Mouse (Mus musculus) myocyte (in vitro differentiated cells): ENCODE data around the gene Sumo1.

Experiments
- E2F4 ChIP-seq: IDR thresholded peaks from one replicate; pipeline ENCODE4 v1.6.1; 2011; ENCODE audit warnings: mild to moderate bottlenecking, control low read depth, moderate library complexity; ENCODE audit not compliant: insufficient read depth
- MAX ChIP-seq: IDR thresholded peaks from one replicate; pipeline ENCODE4 v1.6.1; 2011; ENCODE audit warnings: low read depth, mild to moderate bottlenecking, control low read depth
- MYOD1 ChIP-seq, 3 experiments: IDR thresholded peaks; one replicate each; pipeline ENCODE4 v1.6.1; 2011; ENCODE audit warnings: control low read depth in 2 of 3, low read depth in 2 of 3, mild to moderate bottlenecking in 2 of 3, moderate library complexity in 1 of 3; ENCODE audit not compliant: insufficient read length in 2 of 3, control insufficient read depth in 1 of 3
- MYOG ChIP-seq, 3 experiments: IDR thresholded peaks; one replicate each; pipeline ENCODE4 v1.6.1; 2011; ENCODE audit warnings: control low read depth in 2 of 3, low read depth in 2 of 3, mild to moderate bottlenecking in 2 of 3; ENCODE audit not compliant: insufficient read length in 2 of 3, control insufficient read depth in 1 of 3, insufficient read depth in 1 of 3
- POLR2A ChIP-seq: IDR thresholded peaks from one replicate; pipeline ENCODE4 v1.6.1; 2011; ENCODE audit warnings: low read depth, mild to moderate bottlenecking, control low read depth, moderate library complexity; ENCODE audit not compliant: insufficient read length
- POLR2AphosphoS2 ChIP-seq: IDR thresholded peaks from one replicate; pipeline ENCODE4 v1.6.1; 2011; ENCODE audit warnings: low read depth, control low read depth; ENCODE audit not compliant: insufficient read length
- SRF ChIP-seq: IDR thresholded peaks from one replicate; pipeline ENCODE4 v1.6.1; 2011; ENCODE audit warnings: low read depth; ENCODE audit not compliant: control insufficient read depth, insufficient read length
- TCF12 ChIP-seq: IDR thresholded peaks from one replicate; pipeline ENCODE4 v1.6.1; 2011; ENCODE audit warnings: mild to moderate bottlenecking, control low read depth; ENCODE audit not compliant: poor library complexity, insufficient read depth, severe bottlenecking
- USF1 ChIP-seq: IDR thresholded peaks from one replicate; pipeline ENCODE4 v1.6.1; 2011; ENCODE audit warnings: low read depth, mild to moderate bottlenecking, control low read depth, moderate library complexity

DNA sequence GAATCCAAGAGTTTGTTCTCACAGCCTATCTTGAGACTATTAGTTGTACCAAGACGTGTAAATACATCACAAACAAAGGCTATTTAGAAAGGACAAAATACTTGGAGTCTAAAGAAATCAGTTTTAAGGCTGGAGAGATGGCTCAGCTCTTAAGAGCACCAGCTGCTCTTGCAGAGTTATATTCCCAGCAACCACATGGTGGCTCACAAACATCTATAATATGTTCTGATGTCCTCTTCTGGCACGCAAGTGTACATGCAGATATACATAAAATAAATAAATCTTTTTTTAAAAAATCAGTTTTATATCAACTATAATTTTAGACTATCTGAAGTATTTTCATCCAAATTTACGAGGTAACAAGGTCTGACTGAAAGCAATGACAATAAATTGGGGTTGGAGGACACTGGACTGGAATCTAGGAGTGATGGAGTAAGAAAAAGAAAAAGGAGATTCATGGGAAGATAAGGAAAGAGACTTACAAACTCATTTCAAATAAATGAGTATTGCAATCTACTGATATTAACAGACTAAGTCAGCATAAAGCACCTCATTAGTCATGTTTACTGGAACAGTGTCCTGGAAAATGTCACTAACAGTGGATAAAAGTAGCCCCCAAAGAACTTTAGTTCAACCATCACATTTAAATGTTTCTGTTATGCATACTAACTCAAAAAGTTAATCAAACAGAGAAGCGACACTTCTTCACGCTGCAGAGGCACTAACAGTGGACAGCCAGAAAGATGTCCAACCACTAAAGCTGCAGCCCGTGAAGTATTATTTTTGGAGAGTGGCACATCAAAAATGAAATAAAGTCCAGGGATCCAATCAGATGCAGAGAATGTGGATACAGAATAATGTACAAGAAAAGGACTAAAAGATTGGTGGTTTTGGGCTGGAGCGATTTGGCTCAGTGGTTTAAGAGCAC, 14.1 kb downstream of the Sumo1 start:
- TF ChIP-seq POLR2A: no peak
- no peak for TF ChIP-seq SRF
- TF ChIP-seq MAX: no peak
- TF ChIP-seq POLR2AphosphoS2: no peak
- no peak for TF ChIP-seq TCF12
- no peak for TF ChIP-seq USF1
- no peak for TF ChIP-seq MYOD1 (IDR thresholded peaks at IDR 0.05; ENCODE audit: control insufficient read depth in 1 of 3, insufficient read length in 2 of 3, low read depth in 2 of 3)
- TF ChIP-seq E2F4: no peak
- TF ChIP-seq MYOG (IDR thresholded peaks at IDR 0.05; ENCODE audit: control insufficient read depth in 1 of 3, insufficient read depth in 1 of 3, insufficient read length in 2 of 3, low read depth in 2 of 3): no peak
